Mouse (Mus musculus): ENCODE measurements around the gene Camk2g. TPM values are rescaled to one million over a fixed set of nuclear protein-coding genes. Genes with fewer than 3 reads are reported as not detected.

The Camk2g gene
- total and polyA plus RNA-seq, 3 experiments, result 15.7 to 33.1 (median 18.5) TPM

- in situ Hi-C loops (cut with MboI; ENCODE audit: low pct_ligation_motif_present, low pct_unique_long_range_greater_than_20kb, low sequenced_read_pairs), result no loop called here
Measured at GRCm38 (mm10) chr14:20696986-20697385, 96.9 kb downstream of the Camk2g start.

GRCm38 (mm10) chr14:20695761-20696520 is 97.9 kb downstream of the Camk2g start:
- H3K4me1 ChIP-seq (ENCODE audit: control insufficient read depth in 1 of 2, insufficient read depth in 2 of 2), result peaks cover 21 to 66% of the 10 kb centered on the region in 2 experiments
- peaks cover 55% of the 10 kb centered on the region for H3K79me2 ChIP-seq (replicated peaks; ENCODE audit: control insufficient read depth, extremely low read depth, insufficient read depth, poor library complexity, severe bottlenecking)
- H3K27me3 ChIP-seq (replicated peaks), result no peaks in the 10 kb centered on the region
- no peaks in the 10 kb centered on the region for H3K9me3 ChIP-seq (replicated peaks; ENCODE audit: low read length)
- peak overlapping the region; percentile 79 for H3K9ac ChIP-seq (ENCODE audit: insufficient read depth, low read depth)
- DNase-seq (ENCODE audit: extremely low read depth), result no peak
- H3K4me3 ChIP-seq (replicated peaks in 1 of 3; ENCODE audit: low read depth in 2 of 3, low read length in 2 of 3, poor library complexity in 1 of 3), result peak overlapping the region; percentile 54 to 71 (median 65)
- dilution Hi-C loops (cut with MboI; ENCODE audit: extremely low pct_ligation_motif_present, extremely low pct_unique_long_range_greater_than_20kb, low sequenced_read_pairs), result no loop called here
- peak overlapping the region; percentile 87 for H3K27ac ChIP-seq (ENCODE audit: insufficient read depth, low read depth)
- no peak for TF ChIP-seq JUN (IDR thresholded peaks at IDR 0.05; ENCODE audit: insufficient read depth, low read depth, low read length)
- H3K4me2 ChIP-seq (ENCODE audit: insufficient read depth, low read depth, poor library complexity, severe bottlenecking), result peak overlapping the region; percentile 90
- peaks cover 32 to 82% of the 10 kb centered on the region in 2 experiments for H3K36me3 ChIP-seq (replicated peaks in 1 of 2; ENCODE audit: control insufficient read depth in 1 of 2, insufficient read depth in 1 of 2, low read length in 1 of 2)
- in situ Hi-C loops (cut with MboI; ENCODE audit: low pct_ligation_motif_present, low pct_unique_long_range_greater_than_20kb, low sequenced_read_pairs), result no loop called here

More at GRCm38 (mm10) chr14:20696986-20697385, 96.9 kb downstream of the Camk2g start:
- peaks cover 21 to 67% of the 10 kb centered on the region in 2 experiments for H3K4me1 ChIP-seq (ENCODE audit: control insufficient read depth in 1 of 2, insufficient read depth in 2 of 2)
- H3K4me3 ChIP-seq (replicated peaks in 1 of 3; ENCODE audit: low read depth in 2 of 3, low read length in 2 of 3, poor library complexity in 1 of 3), result no peak overlapping the region
- peak overlapping the region; percentile 24; the same call in 1 of the 2 replicates for H3K27ac ChIP-seq (ENCODE audit: insufficient read depth, low read depth)
- no peaks in the 10 kb centered on the region for H3K9me3 ChIP-seq (replicated peaks; ENCODE audit: low read length)
- peak overlapping the region; percentile 90 for H3K4me2 ChIP-seq (ENCODE audit: insufficient read depth, low read depth, poor library complexity, severe bottlenecking)
- dilution Hi-C loops (cut with MboI; ENCODE audit: extremely low pct_ligation_motif_present, extremely low pct_unique_long_range_greater_than_20kb, low sequenced_read_pairs), result no loop called here
- DNase-seq (ENCODE audit: extremely low read depth), result no peak
- peaks cover 65% of the 10 kb centered on the region for H3K79me2 ChIP-seq (replicated peaks; ENCODE audit: control insufficient read depth, extremely low read depth, insufficient read depth, poor library complexity, severe bottlenecking)
- TF ChIP-seq IRF4 (IDR thresholded peaks at IDR 0.05; ENCODE audit: low read depth, low read length) (no peak), USF1 (IDR thresholded peaks at IDR 0.05; ENCODE audit: low read depth, low read length) (no peak), JUN (IDR thresholded peaks at IDR 0.05; ENCODE audit: insufficient read depth, low read depth, low read length) (no peak), RAD21 (IDR thresholded peaks at IDR 0.05; ENCODE audit: low read depth, low read length) (peak; percentile 59), CTCF (conservative IDR thresholded peaks at IDR 0.05 in 1 of 2, IDR thresholded peaks at IDR 0.05 in 1 of 2; ENCODE audit: low read depth in 2 of 2, low read length in 2 of 2) (peak in 1 of 2 experiments; percentile 61; a peak in 2 of 4 replicates), SIN3A (IDR thresholded peaks at IDR 0.05; ENCODE audit: low read length) (no peak), SMC3 (IDR thresholded peaks at IDR 0.05; ENCODE audit: low read depth, low read length) (peak; percentile 28), NRF1 (IDR thresholded peaks at IDR 0.05; ENCODE audit: low read depth, low read length) (no peak), MYC (IDR thresholded peaks at IDR 0.05; ENCODE audit: low read depth, low read length) (no peak), KAT2A (IDR thresholded peaks at IDR 0.05; ENCODE audit: insufficient replicate concordance, low read length) (no peak), RCOR1 (conservative IDR thresholded peaks at IDR 0.05; ENCODE audit: low read depth, low read length) (no peak)
- H3K9ac ChIP-seq (ENCODE audit: insufficient read depth, low read depth), result peak overlapping the region; percentile 79; the same call in 1 of the 2 replicates
- H3K36me3 ChIP-seq (replicated peaks in 1 of 2; ENCODE audit: control insufficient read depth in 1 of 2, insufficient read depth in 1 of 2, low read length in 1 of 2), result peaks cover 21 to 72% of the 10 kb centered on the region in 2 experiments
- no peaks in the 10 kb centered on the region for H3K27me3 ChIP-seq (replicated peaks)
